Mouse (Mus musculus) right cerebral cortex, postnatal 4 days (tissue): ENCODE data around the gene Evx1.

ENCODE experiments used
- DNase-seq: peaks from one replicate; pipeline ENCODE4 v3.0.0-alpha.2; 2022

Gene Evx1

GRCm38 (mm10) chr6:52291021-52291860 is 22.1 kb upstream of the Evx1 start:
- no peak for DNase-seq

DNA sequence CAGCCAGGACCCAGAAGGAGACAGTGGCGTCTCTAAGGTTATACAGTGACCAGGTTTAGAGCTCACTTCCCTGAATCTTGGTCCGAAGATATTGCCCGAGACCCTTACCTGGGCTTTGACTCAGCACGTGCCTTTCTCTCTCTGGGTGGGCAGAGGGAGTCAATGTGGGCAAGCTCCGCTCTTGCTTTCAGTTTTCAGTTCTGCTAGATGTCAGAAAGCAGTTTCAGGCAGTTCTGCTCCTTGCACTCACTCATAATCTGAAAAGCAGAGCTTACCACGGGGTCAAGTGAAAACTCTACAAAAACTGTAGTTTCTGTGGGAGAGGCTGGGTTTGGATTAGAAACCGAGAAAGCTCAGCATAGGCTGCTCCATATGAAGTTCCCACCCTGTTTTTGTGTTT is 21.0 kb upstream of the Evx1 start:
- DNase-seq = no peak

GRCm38 (mm10) chr6:52294616-52295015 is 18.7 kb upstream of the Evx1 start:
- no peak for DNase-seq

GRCm38 (mm10) chr6:52298511-52298910 is 14.8 kb upstream of the Evx1 start:
- no peak for DNase-seq

GRCm38 (mm10) chr6:52300806-52301205 is 12.5 kb upstream of the Evx1 start:
- DNase-seq = no peak

- DNase-seq = no peak
Measured at GRCm38 (mm10) chr6:52303426-52303825, 9.9 kb upstream of the Evx1 start.

- peak; percentile 68 for DNase-seq
Measured at GRCm38 (mm10) chr6:52305877-52306389, 7.4 kb upstream of the Evx1 start.

DNA sequence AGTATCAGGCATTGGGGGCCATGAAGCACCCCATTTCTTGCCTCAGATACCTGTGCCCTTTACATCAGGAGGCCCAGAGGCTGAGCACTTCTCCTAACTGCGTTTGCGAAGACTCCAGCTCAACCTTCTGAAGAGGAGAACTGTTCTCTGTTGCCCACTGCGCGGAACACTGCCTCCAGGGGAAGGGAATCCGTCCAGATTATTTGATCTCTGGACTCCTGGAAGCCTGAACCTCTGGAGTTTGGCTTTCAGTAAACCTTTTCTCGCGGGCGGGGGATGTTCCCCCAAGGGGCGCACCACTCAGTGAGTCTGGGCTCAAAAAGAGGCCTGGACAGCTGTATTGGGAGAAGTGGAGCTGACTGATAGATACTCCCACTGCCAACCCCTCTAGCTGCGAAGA is 3.5 kb upstream of the Evx1 start:
- no peak for DNase-seq

DNA sequence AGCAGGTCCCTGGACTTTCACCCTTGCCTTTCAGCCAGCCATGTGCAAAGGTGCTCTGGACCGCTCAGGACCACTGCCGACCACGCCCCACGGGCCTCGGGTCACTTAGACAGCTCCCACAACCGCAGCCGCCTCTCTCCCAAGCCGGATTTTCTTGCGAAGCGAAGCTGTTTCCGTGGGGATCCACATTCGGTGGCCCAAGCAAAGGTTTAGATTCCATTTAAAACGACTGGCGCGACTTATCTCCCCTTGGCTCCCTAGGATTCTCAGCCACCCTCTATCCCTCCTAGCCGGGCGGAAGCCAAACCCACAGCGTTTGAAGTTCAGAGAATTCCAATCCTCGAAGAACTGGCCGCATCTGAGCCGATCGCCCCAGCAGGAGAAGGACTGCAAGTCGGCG is 2.9 kb upstream of the Evx1 start:
- DNase-seq = no peak

GRCm38 (mm10) chr6:52311661-52312557 is 1.4 kb upstream of the Evx1 start:
- no peak for DNase-seq

- DNase-seq = no peak
Measured at GRCm38 (mm10) chr6:52312558-52312915, 761 bp upstream of the Evx1 start.

DNA sequence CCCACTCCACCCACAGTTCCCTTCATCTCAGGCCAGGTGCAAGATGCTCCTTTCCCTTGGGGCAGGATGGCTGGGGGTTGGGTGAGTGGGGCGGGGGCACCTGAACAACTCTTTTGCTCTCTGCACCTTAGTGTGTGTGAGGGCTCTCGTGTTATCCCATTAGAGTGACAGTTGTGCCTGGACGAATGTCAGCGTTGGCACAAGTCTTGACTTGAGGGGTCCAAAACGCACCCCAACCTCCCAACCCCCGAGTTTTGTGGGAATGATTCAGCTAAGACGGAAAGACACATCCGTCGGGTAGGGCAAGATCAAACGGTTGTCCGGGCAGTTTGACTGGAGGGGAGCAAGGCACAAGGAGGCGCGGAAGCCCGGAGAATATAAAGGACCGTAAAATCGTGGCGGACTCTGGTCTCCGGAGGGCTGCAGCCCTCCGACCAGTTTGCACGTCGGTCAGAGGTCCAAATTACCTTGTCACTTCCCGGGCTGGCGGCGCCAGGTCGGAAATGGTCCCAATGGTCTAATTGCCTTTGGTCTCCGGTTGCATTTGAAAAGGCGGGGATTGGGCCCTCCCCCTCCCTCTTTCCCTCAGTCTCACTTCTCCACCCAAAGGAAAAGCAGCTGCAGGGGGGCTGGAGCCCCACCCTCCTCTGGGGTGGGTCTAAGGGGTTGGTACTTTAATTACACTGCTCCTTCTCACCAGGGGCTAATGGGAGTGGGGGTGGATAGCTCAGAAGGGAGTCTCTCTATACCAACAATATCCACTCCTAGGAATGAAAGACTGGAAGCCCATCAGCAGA is 1.2 kb downstream of the Evx1 start:
- no peak for DNase-seq

DNA sequence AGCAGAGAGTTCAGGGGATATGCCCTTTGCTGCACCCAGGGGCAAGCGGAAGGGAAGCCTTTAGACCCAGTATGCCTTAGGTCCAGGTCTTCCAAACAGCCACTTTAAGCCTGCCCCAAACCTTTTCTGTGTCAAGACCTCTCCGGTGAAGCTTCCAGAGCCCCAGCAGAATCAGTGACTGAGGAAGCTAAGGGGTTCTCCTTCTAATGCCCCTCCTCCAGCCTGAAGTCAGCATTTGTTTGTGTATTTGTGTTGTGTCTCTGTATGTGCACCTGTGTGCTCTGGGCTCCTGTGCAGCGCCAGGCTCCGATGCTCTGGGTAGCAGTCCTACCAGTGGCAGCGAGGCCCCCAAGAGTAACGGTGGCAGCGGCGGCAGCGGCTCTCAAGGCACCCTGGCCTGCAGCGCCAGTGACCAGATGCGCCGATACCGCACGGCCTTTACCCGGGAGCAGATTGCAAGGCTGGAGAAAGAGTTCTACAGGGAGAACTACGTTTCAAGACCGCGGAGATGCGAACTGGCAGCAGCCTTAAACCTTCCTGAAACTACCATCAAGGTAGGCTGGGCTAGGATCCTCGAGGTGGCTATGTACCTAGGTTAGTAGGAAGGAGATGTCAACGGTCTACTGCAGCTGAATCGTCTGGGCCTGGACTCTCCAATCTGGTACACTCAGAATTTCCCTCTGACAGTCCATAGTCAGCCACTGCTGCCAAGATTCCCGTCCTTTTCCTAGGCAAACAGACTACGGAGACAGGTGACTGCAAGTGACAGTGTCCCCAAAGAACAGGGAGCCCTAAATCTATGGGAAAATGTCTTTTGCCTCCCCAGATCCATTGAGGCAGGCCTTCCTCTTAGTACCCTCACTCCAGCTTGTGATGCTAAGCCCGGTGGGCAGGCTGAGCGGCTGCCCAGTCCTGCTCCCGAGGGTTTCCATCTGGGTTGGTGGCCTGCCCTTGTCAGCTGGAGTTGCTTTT is 2.4 kb downstream of the Evx1 start:
- DNase-seq = no peak

DNA sequence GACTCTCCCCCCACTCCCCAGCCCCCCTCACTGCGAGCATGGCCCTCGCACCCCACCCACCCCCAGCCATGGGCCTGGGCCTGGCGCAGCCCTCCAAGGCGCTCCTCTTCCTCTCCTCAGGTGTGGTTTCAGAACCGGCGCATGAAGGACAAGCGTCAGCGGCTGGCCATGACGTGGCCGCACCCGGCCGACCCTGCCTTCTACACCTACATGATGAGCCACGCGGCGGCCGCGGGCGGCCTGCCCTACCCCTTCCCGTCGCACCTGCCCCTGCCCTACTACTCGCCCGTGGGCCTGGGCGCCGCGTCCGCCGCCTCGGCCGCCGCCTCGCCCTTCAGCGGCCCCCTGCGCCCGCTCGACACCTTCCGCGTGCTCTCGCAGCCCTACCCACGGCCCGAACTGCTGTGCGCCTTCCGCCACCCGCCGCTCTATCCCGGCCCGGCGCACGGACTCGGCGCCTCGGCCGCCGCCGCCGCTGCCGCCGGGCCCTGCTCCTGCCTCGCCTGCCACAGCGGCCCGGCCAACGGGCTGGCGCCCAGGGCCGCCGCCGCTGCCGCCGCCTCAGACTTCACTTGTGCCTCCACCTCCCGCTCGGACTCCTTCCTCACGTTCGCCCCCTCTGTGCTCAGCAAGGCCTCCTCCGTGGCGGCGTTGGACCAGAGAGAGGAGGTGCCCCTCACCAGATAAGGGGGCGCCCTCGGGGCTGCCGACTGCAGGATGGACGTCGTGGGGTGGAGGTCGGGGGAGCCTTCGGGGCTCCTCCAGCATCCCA is 3.3 kb downstream of the Evx1 start:
- no peak for DNase-seq

- DNase-seq = no peak
Measured at GRCm38 (mm10) chr6:52317461-52318180, 4.3 kb downstream of the Evx1 start.

GRCm38 (mm10) chr6:52318271-52318670 is 5.0 kb downstream of the Evx1 start:
- no peak for DNase-seq

DNA sequence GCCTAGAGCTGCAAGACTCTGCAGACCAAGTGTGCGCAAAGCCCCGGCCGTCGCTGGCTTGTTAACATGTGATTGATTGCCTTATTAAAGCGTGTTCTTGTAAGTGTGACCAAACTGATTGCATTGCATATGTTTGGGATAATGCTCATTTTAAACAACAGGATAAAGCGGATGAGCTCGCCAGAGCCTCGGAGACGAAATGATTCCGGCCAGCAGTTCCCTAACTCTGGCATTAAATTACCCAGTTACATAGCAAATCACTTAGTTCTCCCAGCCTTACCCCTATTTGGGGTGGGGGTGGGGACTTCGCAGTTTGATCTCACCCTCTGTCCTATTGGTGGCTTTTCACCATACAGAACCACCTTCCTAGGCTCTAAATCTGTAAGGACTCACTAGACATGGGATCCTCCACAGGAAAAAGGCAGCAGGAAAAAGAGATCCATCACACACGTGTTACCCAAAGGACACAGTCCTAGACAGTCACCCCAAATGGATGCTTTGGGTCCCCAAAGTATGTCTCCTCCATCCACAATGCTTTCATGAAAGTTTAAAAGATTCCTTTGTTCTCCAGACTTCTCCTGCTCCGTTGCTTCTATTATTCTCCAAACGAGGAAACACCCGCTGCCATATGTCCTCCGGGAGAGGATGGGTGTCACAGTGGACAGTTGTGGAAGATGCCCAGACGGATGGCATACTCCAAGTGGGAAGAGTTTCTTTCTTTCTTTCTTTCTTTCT is 6.8 kb downstream of the Evx1 start:
- no peak for DNase-seq

DNA sequence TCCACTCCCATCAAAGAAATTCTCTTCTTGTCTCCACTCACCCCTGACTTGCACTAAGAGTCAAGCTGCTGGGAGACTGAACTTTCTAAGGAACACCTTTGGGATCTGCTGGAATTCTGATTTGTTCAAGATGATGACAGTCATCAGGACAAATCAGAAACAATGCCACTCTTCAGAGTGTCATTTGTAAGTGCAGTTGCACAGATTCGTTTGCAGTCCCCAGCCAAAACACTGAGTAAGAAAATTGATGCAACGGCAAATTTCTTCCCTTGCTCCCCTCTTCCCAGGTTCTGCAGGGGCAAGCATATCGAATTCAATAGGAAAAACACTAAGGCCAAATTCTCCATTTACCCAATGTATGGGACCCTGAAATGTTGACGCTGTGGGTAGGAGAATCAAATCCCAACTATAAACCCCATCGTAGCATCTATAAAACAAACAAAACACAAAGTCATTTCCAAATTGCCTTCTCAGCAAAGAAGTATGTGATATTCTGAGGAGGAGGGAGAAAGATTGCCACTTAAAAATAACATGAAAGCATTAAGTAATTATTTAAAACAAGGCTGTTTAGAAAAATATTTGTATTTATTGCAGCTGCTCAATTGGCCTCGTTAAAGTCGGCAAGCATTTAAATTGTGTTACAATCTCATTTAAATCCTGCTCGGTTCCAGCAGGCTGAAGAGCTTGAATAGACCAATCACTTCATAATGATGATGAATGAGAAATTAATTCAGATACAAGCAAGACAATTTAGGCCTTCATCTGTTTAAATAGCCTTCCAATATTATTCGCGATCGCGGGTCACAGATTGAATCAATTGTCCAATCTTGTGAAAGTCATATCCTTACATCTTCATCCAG is 7.9 kb downstream of the Evx1 start:
- no peak for DNase-seq
